Mouse (Mus musculus): Measurements from ENCODE around the gene Pkd1l3.

The Pkd1l3 gene

GRCm38 (mm10) chr8:109705320-109706075 is 91.2 kb downstream of the Pkd1l3 start, which contains the start of gene Zfp821:
TSS of gene Zfp821 (plus strand) at chr8:109705546.
- DNase-seq = peak; percentile 97

GRCm38 (mm10) chr8:109706076-109706873 is 92.0 kb downstream of the Pkd1l3 start:
- no peak for DNase-seq

- DNase-seq = peak; percentile 86
These were observed 92.5 kb downstream of the Pkd1l3 start for GRCm38 (mm10) chr8:109706874-109707237.

GRCm38 (mm10) chr8:109707921-109708320 is 93.6 kb downstream of the Pkd1l3 start:
- DNase-seq = no peak

- DNase-seq = no peak
These were observed 98.2 kb downstream of the Pkd1l3 start for GRCm38 (mm10) chr8:109712521-109712920.

- DNase-seq = no peak
These were observed 100.6 kb downstream of the Pkd1l3 start for GRCm38 (mm10) chr8:109714961-109715360.

All from liver (tissue).